ENCODE assay signal across 19 mouse cellular contexts in genomic region chr4:147884138-147884537, GRCm38 (mm10).
"Had no signal": no experiment of that assay in that cellular context is flagged by ENCODE, and none has a peak within 500 bp of the region (broad histone marks: within the 10 kb centered on the region; RNA-seq: fewer than 3 reads in every experiment).

No protein-coding gene starts in this region.

- H3K27me3 ChIP-seq: limb, embryonic 12.5 days; limb, embryonic 15.5 days; liver, embryonic 13.5 days; neural tube, embryonic 12.5 days; neural tube, embryonic 15.5 days had no signal

- H3K4me2 ChIP-seq: limb, embryonic 12.5 days; limb, embryonic 15.5 days; liver, embryonic 13.5 days; midbrain, embryonic 11.5 days; neural tube, embryonic 12.5 days; neural tube, embryonic 15.5 days had no signal

- DNase-seq: kidney, adult 9 months; kidney, postnatal 14 days; kidney, postnatal 4 days; left cerebral cortex, postnatal 4 days; liver, embryonic 13.5 days; lung, adult 2 months; lung, postnatal 14 days; lung, postnatal 4 days; midbrain, embryonic 14.5 days; right cerebral cortex, adult 18-20 months; right cerebral cortex, postnatal 14 days; right cerebral cortex, postnatal 4 days; thymus, postnatal 25 days had no signal

- H3K4me3 ChIP-seq: limb, embryonic 12.5 days; limb, embryonic 15.5 days; liver, embryonic 13.5 days; neural tube, embryonic 12.5 days; neural tube, embryonic 15.5 days had no signal

- H3K27ac ChIP-seq: limb, embryonic 12.5 days; limb, embryonic 15.5 days; liver, embryonic 13.5 days; neural tube, embryonic 12.5 days; neural tube, embryonic 15.5 days; stomach, postnatal 0 days had no signal

- H3K9ac ChIP-seq: limb, embryonic 12.5 days; limb, embryonic 15.5 days; liver, embryonic 13.5 days; neural tube, embryonic 12.5 days; neural tube, embryonic 15.5 days had no signal

- H3K9me3 ChIP-seq: limb, embryonic 12.5 days; limb, embryonic 15.5 days; liver, embryonic 13.5 days; neural tube, embryonic 12.5 days; neural tube, embryonic 15.5 days had no signal

- H3K4me1 ChIP-seq: limb, embryonic 12.5 days; limb, embryonic 15.5 days; liver, embryonic 13.5 days; neural tube, embryonic 12.5 days; neural tube, embryonic 15.5 days had no signal
